Mouse (Mus musculus): ENCODE data around the gene Clcn6.

Clcn6 gene

GRCm38 (mm10) chr4:148040029-148040830 is 1.6 kb upstream of the Clcn6 start:
- DNase-seq: peak; percentile 53

- peak; percentile 30 for DNase-seq
Observed at GRCm38 (mm10) chr4:148039254-148040028, 820 bp upstream of the Clcn6 start.

- no peak for DNase-seq
Observed at GRCm38 (mm10) chr4:148038079-148038599, 482 bp downstream of the Clcn6 start.

DNA sequence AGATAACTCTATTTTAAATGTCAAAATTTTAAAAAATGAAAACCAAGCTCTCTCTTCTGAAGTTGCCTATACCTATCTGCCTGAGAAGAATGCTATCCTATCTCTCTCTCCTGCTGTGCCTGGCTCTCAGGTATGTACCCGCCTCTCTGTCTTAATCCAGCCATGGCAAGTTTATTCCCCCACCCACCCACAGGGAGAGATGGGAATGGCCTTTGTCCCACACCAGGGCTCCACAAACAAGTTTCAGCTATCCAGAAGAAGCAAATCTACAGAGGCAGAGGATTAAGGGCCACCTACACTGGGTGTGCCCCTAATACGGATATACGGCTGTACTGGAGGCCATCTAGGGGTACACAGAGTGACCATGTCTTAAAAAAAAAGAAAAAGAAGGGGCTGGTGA is 3.2 kb downstream of the Clcn6 start:
- no peak for DNase-seq

GRCm38 (mm10) chr4:148033858-148034410 is 4.7 kb downstream of the Clcn6 start:
- no peak for DNase-seq

DNA sequence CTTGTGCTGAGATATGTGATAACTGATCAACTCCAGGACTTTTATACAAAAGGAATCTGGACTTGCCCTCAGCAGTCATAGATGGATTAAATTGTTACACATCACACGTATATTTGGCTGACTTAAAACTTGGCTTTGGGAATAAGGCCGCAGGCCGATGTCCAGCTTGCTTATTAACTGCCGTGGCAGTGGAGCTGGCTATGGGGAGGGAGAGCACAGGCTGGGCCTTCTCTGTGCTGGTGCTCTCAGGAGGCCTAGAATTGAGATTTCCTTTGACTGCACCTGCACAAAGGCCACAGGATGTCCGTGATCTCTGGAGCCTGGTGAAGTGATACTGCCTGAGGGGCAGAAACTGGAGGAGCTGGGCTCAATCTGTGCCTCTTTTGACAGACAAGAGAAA is 8.1 kb downstream of the Clcn6 start:
- peak; percentile 83 for DNase-seq

- DNase-seq: peak; percentile 64
Observed at GRCm38 (mm10) chr4:148029297-148029696, 9.3 kb downstream of the Clcn6 start.

- DNase-seq: peak; percentile 84
Observed at GRCm38 (mm10) chr4:148024003-148024402, 14.6 kb downstream of the Clcn6 start.

DNA sequence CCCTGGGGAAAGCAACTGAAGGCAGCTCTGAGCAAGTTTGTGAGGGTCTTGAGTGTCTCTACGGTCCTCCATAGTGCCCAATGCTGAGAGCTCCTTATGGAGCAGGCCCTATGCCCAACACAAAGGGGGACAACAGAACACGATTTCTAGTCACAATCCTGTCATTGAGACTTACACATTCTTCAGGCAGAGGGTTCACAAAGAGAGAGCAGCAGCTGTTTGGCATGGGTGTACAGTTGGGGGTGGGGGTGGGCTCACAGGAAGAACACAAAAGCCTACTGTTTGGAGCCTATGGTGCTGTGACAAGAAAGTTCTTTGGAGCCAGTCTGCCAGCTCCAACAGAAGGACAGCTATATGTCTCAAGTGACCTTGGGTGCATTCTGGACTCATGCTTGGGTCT is 20.2 kb downstream of the Clcn6 start:
- DNase-seq: no peak

DNA sequence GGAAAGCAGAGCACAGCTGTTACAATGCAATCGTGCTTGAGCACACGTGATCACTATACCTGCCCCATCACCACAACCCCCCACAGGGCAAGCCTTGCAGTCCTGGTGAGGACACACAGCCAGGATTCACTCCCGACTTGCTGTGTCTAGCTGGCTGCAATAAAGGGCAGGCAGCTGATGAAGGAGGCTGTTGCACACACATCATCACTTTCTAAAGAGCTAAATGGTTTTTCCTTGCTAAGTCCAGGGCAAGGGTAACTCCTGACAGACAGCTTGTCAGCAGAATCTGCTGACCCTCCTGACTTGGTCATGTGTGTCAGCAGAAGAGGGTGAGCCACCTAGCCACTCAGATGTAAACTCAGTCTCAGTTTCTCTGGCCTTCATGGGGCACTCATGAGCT is 21.6 kb downstream of the Clcn6 start:
- DNase-seq: peak; percentile 77

GRCm38 (mm10) chr4:148015418-148015817 is 23.2 kb downstream of the Clcn6 start:
- DNase-seq: peak; percentile 23

GRCm38 (mm10) chr4:148012216-148012615 is 26.4 kb downstream of the Clcn6 start:
- peak; percentile 45 for DNase-seq

GRCm38 (mm10) chr4:148011332-148011731 is 27.3 kb downstream of the Clcn6 start:
- no peak for DNase-seq

DNA sequence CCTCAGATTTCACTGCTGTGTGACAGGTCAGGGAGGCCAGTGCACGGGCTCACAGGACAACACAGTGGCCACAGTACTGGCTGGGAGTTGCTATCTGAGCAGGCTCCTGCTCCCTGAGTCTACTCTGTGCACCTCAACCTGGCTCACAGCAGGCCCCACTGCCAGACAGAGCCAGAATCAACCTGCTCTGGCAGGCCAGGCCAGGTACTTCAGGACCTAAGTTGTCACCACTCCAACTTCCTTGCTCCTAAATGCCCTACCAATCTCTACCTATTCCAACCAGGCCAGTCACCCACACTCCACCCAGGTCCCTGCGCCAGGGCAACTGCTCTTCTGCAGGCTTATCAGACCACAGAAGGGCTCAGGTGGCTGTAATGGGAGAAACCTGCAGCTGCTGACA is 29.0 kb downstream of the Clcn6 start:
- peak; percentile 71 for DNase-seq

DNA sequence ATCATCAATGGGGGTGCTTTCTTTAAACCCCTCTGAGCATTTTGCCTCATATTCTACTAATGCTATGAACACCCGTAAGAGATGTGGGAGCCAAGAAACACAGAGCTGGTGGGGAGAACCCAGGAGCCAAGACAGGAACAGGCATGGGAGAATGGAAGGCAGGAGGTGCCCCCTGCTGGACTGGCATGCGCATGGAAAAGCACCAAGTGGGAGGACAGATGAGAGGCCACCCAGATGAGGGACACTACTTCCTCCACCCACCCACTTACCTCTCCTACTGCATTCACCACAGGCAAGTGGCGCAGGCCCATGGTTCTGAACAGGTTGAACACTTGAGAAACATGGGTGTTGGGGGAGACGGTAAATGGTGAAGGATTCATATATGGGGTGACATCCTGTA is 30.2 kb downstream of the Clcn6 start:
- peak; percentile 43 for DNase-seq

GRCm38 (mm10) chr4:148004361-148004760 is 34.3 kb downstream of the Clcn6 start:
- peak; percentile 34 for DNase-seq

DNA sequence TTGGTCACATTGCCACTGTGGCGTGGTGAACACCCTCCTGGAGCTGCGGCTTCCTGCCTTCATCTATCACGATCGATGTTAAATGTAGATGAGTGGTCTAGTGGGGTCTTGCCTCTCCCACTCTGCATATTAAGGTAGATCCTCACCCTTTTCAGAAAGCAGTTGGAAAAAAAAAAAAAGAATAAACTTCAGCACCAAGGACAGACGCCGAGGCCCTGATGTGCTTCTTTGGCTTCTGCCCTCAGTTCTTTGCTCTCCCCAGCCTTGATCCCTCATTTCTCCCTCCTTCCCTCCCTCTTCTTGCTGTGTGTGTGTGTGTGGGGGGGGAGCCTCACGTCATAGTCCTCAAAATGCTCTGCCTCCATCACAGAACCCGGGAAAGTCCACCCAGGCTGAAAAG is 36.8 kb downstream of the Clcn6 start:
- no peak for DNase-seq

GRCm38 (mm10) chr4:148001013-148001789 is 37.4 kb downstream of the Clcn6 start:
- no peak for DNase-seq

DNA sequence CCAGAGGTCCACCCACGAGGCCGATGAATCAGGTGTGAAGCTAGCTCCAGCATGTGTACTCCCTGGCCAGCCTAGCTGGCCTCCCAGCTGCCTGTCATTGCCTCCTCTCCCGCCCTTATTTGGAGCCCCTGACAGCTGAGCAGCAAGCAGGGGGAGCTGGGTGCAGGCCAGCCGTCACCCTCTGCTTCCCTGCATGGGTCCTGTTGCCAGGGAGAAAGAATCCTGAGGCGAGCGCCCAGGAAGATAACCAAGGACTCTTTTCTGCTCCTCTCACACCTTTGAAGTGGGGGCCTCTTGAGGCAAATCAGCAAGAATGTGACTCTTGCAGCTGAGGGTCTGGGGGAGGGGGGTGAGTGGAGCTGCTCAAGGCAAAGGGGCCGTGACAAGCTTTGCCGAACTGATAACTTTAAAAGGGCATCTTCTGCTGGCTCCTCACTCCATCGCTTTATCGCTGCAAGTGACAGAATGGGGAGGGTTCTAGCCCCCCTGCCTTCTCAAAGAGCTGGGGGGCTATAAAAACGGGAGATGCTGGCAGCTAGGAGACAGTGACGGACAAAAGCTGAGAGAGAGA is 38.3 kb downstream of the Clcn6 start, which contains the start of gene Nppa:
Gene Nppa (plus strand): TSS at position 521 of the 571 bp plus-strand sequence.
- DNase-seq: no peak

DNA sequence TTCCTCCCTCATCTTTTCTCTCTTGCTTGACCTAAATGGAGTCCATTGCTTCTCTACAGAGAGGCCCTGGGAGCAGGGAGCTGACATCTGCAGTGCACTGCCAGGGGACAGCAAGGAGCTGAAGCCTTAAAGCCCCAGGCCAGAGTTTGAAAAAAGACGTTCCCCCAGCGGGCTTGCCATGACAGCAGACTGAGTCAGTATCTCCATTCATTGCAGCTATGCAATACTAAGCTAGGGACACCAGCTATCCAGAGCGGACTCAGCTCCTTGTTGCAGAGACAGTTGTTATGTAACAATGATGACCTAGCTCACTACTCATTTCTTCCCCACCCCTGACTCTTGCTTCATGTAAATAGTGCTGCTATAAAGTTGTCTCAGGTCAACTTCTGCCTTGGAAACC is 43.3 kb downstream of the Clcn6 start:
- DNase-seq: no peak

DNA sequence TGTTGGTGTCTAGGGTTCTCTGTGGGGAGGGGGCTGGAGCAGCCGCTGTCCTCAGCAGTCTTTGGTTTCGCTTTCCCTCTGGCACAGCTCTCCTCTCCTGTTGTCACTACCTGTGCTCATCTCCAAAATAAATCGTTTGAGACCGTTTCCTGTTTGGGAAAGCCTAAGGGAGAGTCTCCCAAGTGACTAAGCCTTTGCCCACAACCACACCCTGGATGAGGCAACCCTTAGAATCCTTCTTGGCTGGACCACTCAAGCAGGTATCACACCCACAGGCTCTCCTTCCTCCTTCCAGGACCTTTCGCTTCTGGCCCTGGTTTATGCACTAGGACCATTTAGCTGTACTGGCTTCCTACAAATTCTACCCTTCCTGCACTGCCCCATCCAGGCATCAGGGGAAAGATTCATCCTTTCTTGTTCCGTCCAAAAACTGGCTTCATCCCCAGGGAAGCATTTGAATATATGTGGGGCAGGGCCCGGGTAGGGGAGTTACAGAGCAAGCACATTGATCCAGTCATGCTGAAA is 45.0 kb downstream of the Clcn6 start:
- no peak for DNase-seq
